Mouse (Mus musculus) urinary bladder, postnatal 14 days (tissue): ENCODE measurements at regions not wholly inside any gene's neighbourhood (a gene's known extent, or its start where the extent isn't known, plus 50 kb on each side); places are given as distances from the start of the nearest gene placed in this dataset.

Source experiments
- DNase-seq: peaks from one replicate; pipeline ENCODE4 v3.0.0; 2021; ENCODE audit warnings: low spot score

GRCm38 (mm10) chr6:51103236-51103635 lies 329.2 kb upstream of the Nfe2l3 start:
- DNase-seq, result no peak

- no peak for DNase-seq
Observed at GRCm38 (mm10) chr6:51104336-51104735, 328.1 kb upstream of the Nfe2l3 start.

- DNase-seq, result no peak
Observed at GRCm38 (mm10) chr6:51108336-51108956, 324.0 kb upstream of the Nfe2l3 start.

GRCm38 (mm10) chr6:51110596-51110995 lies 321.9 kb upstream of the Nfe2l3 start:
- no peak for DNase-seq

GRCm38 (mm10) chr6:51114604-51115333 lies 317.7 kb upstream of the Nfe2l3 start:
- DNase-seq, result no peak

- DNase-seq, result no peak
Observed at GRCm38 (mm10) chr6:51118833-51119535, 313.5 kb upstream of the Nfe2l3 start.

- peak; percentile 60 for DNase-seq
Observed at GRCm38 (mm10) chr6:51119691-51120302, 312.7 kb upstream of the Nfe2l3 start.

- no peak for DNase-seq
Observed at GRCm38 (mm10) chr6:51122941-51123340, 309.5 kb upstream of the Nfe2l3 start.

- DNase-seq, result no peak
Observed at GRCm38 (mm10) chr6:51127851-51128250, 304.6 kb upstream of the Nfe2l3 start.

GRCm38 (mm10) chr6:51129096-51129495 lies 303.4 kb upstream of the Nfe2l3 start:
- DNase-seq, result no peak

GRCm38 (mm10) chr6:51129591-51129990 lies 302.9 kb upstream of the Nfe2l3 start:
- DNase-seq, result no peak

GRCm38 (mm10) chr6:51144762-51145161 lies 287.7 kb upstream of the Nfe2l3 start:
- no peak for DNase-seq

- no peak for DNase-seq
Observed at GRCm38 (mm10) chr6:51145863-51146262, 286.6 kb upstream of the Nfe2l3 start.

GRCm38 (mm10) chr6:51148821-51149220 lies 283.6 kb upstream of the Nfe2l3 start:
- DNase-seq, result no peak

GRCm38 (mm10) chr6:51150066-51150465 lies 282.4 kb upstream of the Nfe2l3 start:
- DNase-seq, result no peak

- DNase-seq, result no peak
Observed at GRCm38 (mm10) chr6:51150486-51150885, 282.0 kb upstream of the Nfe2l3 start.

- DNase-seq, result no peak
Observed at GRCm38 (mm10) chr6:51150916-51151315, 281.6 kb upstream of the Nfe2l3 start.

- no peak for DNase-seq
Observed at GRCm38 (mm10) chr6:51156836-51157370, 275.6 kb upstream of the Nfe2l3 start.

GRCm38 (mm10) chr6:51161149-51161548 lies 271.3 kb upstream of the Nfe2l3 start:
- no peak for DNase-seq

- DNase-seq, result no peak
Observed at GRCm38 (mm10) chr6:51162208-51163082, 270.0 kb upstream of the Nfe2l3 start.

GRCm38 (mm10) chr6:51163266-51163665 lies 269.2 kb upstream of the Nfe2l3 start:
- no peak for DNase-seq
